Mouse (Mus musculus): ENCODE data around the gene Ankrd44.

DNA sequence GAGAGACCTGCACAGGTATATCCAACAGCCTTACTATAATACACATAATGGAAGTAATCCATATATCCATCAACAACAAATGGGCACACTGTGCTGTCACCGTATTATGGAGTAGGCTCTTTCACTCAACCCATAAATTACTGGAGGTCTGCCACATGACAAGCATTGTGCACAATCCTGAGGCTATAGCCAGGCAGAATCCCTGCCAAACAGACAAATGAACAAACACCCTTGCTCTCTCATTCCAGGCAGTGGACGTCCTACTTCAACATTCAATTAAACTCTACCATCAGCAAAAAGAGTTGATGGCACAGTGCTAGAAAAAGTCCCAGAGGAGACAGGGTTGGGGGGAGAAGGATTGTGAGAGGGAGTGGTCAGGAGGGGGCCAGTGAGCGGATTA lies 124.9 kb downstream of the Ankrd44 start:
- TF ChIP-seq CTCF (IDR thresholded peaks at IDR 0.05; ENCODE audit: low read depth, low read length) (no peak), GATA2 (IDR thresholded peaks at IDR 0.05; ENCODE audit: borderline replicate concordance, low read depth, low read length) (no peak), GATA1 (IDR thresholded peaks at IDR 0.05; ENCODE audit: borderline replicate concordance, low read length) (no peak)

Measured in G1E (cell line).